Mouse (Mus musculus) kidney, embryonic 15.5 days (tissue): ENCODE measurements around the gene Prkci. TPM values are rescaled to one million over a fixed set of nuclear protein-coding genes. Genes with fewer than 3 reads are reported as not detected.

ENCODE experiments used
- ATAC-seq: fragments of 200-750 bp; cut with Nextera tagmentation; replicated peaks from 2 replicates; pipeline ENCODE4 v1.8.0; 2017; ENCODE audit warnings: moderate TSS enrichment; ENCODE audit not compliant: low FRiP score
- H3K27ac ChIP-seq: fragments of 300-500 bp; sonication (generic); 2 replicates; pipeline ENCODE4 v1.5.1; 2015; ENCODE audit warnings: mild to moderate bottlenecking, inconsistent platforms
- H3K27me3 ChIP-seq: fragments of 300-500 bp; sonication (generic); 2 replicates; pipeline ENCODE4 v1.6.1; 2015; ENCODE audit warnings: inconsistent platforms
- H3K36me3 ChIP-seq: fragments of 300-500 bp; sonication (generic); 2 replicates; pipeline ENCODE4 v1.6.1; 2015; ENCODE audit warnings: inconsistent platforms
- H3K4me1 ChIP-seq: fragments of 300-500 bp; sonication (generic); 2 replicates; pipeline ENCODE4 v1.6.1; 2015; ENCODE audit warnings: inconsistent platforms
- H3K4me2 ChIP-seq: fragments of 300-500 bp; sonication (generic); 2 replicates; pipeline ENCODE4 v1.6.1; 2015; ENCODE audit warnings: moderate library complexity, mild to moderate bottlenecking, inconsistent platforms
- H3K4me3 ChIP-seq: fragments of 300-500 bp; sonication (generic); replicated peaks from 2 replicates; pipeline ENCODE4 v1.5.1; 2015; ENCODE audit warnings: mild to moderate bottlenecking, inconsistent platforms
- H3K9ac ChIP-seq: fragments of 300-500 bp; sonication (generic); 2 replicates; pipeline ENCODE4 v1.6.1; 2015; ENCODE audit warnings: mild to moderate bottlenecking, inconsistent platforms
- H3K9me3 ChIP-seq: fragments of 300-500 bp; sonication (generic); replicated peaks from 2 replicates; pipeline ENCODE4 v1.6.1; 2016; ENCODE audit warnings: inconsistent platforms
- WGBS: fragments of 180-500 bp; shearing (Covaris S2); methylation state at CpG from one replicate; pipeline ENCODE4 v1.1.7; 2015; ENCODE audit warnings: mixed read lengths; 5-methylcytosine and 5-hydroxymethylcytosine counted together
- polyA plus RNA-seq: library from polyadenylated mRNA; unstranded; fragments of >200 nt; fragmentation: Nextera tagmentation; extraction: Ambion mirVana; gene quantifications from 2 replicates; pipeline ENCODE4 v1.2.1, GENCODE M21; 2015

The Prkci gene
- polyA plus RNA-seq, 1 experiment from 2014 or later = 40.5 TPM

- H3K9me3 ChIP-seq = no peaks in the 10 kb centered on the region
- peaks cover 51% of the 10 kb centered on the region for H3K4me1 ChIP-seq
- H3K9ac ChIP-seq = no peak overlapping the region
- H3K4me2 ChIP-seq = no peak overlapping the region
- ATAC-seq = no peak
- 79% methylated on average over 4 of the region's 4 CpGs for WGBS
- H3K4me3 ChIP-seq = no peak overlapping the region
- no peak overlapping the region for H3K27ac ChIP-seq
- no peaks in the 10 kb centered on the region for H3K27me3 ChIP-seq
- peaks cover 18% of the 10 kb centered on the region for H3K36me3 ChIP-seq
Observed at GRCm38 (mm10) chr3:31020656-31021055, 25.1 kb downstream of the Prkci start.

DNA sequence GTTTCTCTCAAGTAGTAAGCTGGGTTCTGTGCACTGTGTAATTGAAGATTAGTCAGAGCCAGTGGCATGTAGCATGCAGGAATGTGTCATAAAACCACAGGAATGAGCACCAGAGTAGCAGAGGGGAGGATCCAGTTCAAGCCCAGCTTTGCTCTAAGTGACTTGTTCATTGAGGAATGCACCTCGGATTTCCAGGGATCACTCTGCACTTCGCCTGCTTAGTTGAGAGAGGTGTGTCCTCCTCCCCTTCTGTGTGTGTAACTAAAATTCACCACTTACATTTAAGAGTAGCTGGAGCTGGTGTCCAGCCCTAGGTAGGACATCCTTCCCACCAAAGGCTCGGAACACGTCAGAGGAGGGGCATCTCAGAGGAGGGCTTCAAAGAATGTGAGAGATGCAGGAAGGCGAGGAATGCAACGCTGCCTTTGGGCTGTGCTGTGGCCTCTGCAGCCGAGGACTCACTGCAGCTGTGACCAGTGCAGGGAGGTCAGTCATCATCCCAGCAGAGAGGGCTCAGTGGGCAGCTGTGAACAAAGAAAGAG is 27.4 kb downstream of the Prkci start:
- 18% methylated on average over 7 of the region's 7 CpGs for WGBS
- H3K27ac ChIP-seq = peak overlapping the region; percentile 89
- H3K4me1 ChIP-seq = peaks cover 29% of the 10 kb centered on the region
- no peak overlapping the region for H3K4me3 ChIP-seq
- H3K9me3 ChIP-seq = no peaks in the 10 kb centered on the region
- no peak overlapping the region for H3K9ac ChIP-seq
- no peaks in the 10 kb centered on the region for H3K27me3 ChIP-seq
- peak; percentile 83 for ATAC-seq
- H3K36me3 ChIP-seq = peaks cover 29% of the 10 kb centered on the region
- peak overlapping the region; percentile 32 for H3K4me2 ChIP-seq

DNA sequence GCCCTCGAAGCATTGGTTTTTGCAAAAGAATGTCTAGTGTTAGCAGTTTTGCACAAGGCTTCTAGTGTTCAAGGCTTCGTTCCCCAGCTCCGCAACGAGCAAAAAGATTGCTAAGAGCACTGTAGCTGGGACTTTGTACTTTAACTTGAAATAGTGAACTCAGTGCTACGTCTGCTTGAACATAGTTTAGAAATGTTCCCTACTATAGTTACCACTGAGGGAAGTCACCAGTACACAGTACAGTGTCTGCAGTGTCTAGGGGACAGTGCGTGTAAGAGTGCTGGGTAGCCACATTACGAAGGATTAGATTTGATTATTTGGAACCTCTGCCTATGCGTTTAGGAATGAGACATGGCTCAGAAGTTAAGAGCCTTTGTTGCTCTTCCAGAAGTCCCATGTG is 32.2 kb downstream of the Prkci start:
- Histone ChIP-seq H3K27me3 (no peaks in the 10 kb centered on the region), H3K4me3 (no peak overlapping the region), H3K36me3 (peaks cover 33% of the 10 kb centered on the region), H3K4me1 (peaks cover 17% of the 10 kb centered on the region), H3K4me2 (no peak overlapping the region), H3K9ac (no peak overlapping the region), H3K9me3 (no peaks in the 10 kb centered on the region), H3K27ac (no peak overlapping the region)
- no peak for ATAC-seq
- WGBS = 91% methylated on average over 8 of the region's 8 CpGs

DNA sequence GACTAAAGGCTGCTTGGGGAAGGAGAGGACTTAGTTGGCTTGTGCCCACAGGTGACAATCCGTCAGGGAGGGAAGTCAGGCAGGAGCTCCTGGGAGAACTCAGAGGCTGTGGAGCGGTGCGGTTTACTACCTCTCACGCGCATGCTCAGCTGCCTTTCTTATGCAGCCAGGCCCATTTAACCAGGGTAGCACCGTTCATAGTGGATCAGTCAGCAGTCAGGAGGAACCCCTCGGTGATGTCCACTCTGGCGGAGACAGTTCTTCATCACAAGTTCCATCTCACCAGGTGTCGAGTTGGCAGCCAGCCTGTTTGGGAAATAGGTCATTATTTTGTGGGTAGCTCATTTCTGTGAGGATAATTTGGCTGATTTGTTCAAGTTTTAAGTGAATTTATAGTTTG is 36.1 kb downstream of the Prkci start:
- H3K27me3 ChIP-seq = no peaks in the 10 kb centered on the region
- WGBS = 90% methylated on average over 9 of the region's 9 CpGs
- H3K4me2 ChIP-seq = no peak overlapping the region
- H3K36me3 ChIP-seq = peaks cover 46% of the 10 kb centered on the region
- ATAC-seq = no peak
- H3K4me1 ChIP-seq = no peaks in the 10 kb centered on the region
- H3K27ac ChIP-seq = no peak overlapping the region
- no peak overlapping the region for H3K9ac ChIP-seq
- no peaks in the 10 kb centered on the region for H3K9me3 ChIP-seq
- H3K4me3 ChIP-seq = no peak overlapping the region

DNA sequence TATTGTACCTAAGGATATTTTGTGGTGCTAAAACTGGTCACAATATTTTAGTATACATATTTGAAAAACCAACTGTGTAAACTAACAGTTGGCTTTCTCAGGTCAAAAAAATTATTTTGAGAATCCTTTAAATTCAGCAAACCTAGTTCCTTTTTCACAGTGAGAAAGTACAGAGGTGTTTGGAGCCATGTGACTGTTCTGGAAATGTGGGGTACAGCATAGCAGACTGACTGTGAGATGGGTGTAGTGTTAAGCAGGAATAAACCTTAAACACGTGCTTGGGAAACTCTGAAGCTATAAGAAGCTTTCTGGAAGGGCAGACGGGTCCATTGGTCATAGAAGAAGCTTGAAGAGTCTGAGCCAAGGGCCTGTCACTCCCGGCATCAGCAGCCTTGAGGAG is 38.1 kb downstream of the Prkci start:
- H3K4me1 ChIP-seq = no peaks in the 10 kb centered on the region
- peaks cover 57% of the 10 kb centered on the region for H3K36me3 ChIP-seq
- H3K9me3 ChIP-seq = no peaks in the 10 kb centered on the region
- H3K4me2 ChIP-seq = no peak overlapping the region
- ATAC-seq = no peak
- WGBS = 85% methylated on average over 3 of the region's 3 CpGs
- no peak overlapping the region for H3K27ac ChIP-seq
- no peaks in the 10 kb centered on the region for H3K27me3 ChIP-seq
- H3K4me3 ChIP-seq = no peak overlapping the region
- H3K9ac ChIP-seq = no peak overlapping the region

DNA sequence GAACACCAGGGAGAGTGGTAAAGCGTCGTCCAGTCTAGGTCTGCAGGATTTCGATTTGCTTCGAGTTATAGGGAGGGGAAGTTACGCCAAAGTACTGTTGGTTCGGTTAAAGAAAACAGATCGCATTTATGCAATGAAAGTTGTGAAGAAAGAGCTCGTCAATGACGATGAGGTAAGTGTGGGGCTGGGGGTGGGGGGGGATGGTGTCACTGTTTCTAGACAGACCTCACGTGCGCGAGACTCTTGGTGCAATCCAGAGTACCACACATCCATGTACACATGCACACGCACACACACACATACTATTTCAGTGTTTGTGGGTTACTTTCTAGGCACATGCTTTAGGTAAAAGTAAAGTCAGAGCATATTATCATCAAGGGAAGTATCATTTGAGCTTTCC is 42.3 kb downstream of the Prkci start:
- no peak for ATAC-seq
- no peak overlapping the region for H3K9ac ChIP-seq
- H3K9me3 ChIP-seq = no peaks in the 10 kb centered on the region
- WGBS = 91% methylated on average over 13 of the region's 13 CpGs
- no peak overlapping the region for H3K4me2 ChIP-seq
- no peak overlapping the region for H3K27ac ChIP-seq
- peaks cover 73% of the 10 kb centered on the region for H3K36me3 ChIP-seq
- no peaks in the 10 kb centered on the region for H3K27me3 ChIP-seq
- no peak overlapping the region for H3K4me3 ChIP-seq
- no peaks in the 10 kb centered on the region for H3K4me1 ChIP-seq

DNA sequence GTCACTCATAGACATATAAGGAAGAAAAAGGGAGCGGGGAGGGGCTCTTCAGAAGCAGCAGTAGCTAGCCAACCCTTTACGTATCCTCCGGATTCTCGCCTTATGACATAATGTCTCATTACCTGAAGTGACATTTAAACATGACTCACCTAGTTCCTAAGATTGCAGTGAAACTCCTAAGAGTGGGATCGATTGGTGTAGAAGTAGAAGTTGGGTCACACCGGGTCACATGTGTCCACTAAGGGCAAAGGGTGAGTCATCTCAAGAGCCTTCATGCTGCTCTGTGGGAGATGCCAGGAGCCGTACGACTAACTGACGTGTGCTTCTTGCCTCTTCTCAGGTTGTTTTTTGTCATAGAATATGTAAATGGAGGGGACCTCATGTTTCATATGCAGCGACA is 43.1 kb downstream of the Prkci start:
- Histone ChIP-seq H3K9ac (no peak overlapping the region), H3K27me3 (no peaks in the 10 kb centered on the region), H3K4me2 (no peak overlapping the region), H3K9me3 (no peaks in the 10 kb centered on the region), H3K4me3 (no peak overlapping the region), H3K4me1 (no peaks in the 10 kb centered on the region), H3K27ac (no peak overlapping the region), H3K36me3 (peaks cover 73% of the 10 kb centered on the region)
- 92% methylated on average over 10 of the region's 10 CpGs for WGBS
- ATAC-seq = no peak

GRCm38 (mm10) chr3:31042992-31043391 is 47.4 kb downstream of the Prkci start:
- WGBS = 89% methylated on average over 2 of the region's 2 CpGs
- no peaks in the 10 kb centered on the region for H3K27me3 ChIP-seq
- H3K27ac ChIP-seq = no peak overlapping the region
- H3K4me1 ChIP-seq = no peaks in the 10 kb centered on the region
- no peak overlapping the region for H3K4me3 ChIP-seq
- no peaks in the 10 kb centered on the region for H3K9me3 ChIP-seq
- no peak overlapping the region for H3K4me2 ChIP-seq
- ATAC-seq = no peak
- peaks cover 68% of the 10 kb centered on the region for H3K36me3 ChIP-seq
- H3K9ac ChIP-seq = no peak overlapping the region

- H3K4me2 ChIP-seq = no peak overlapping the region
- no peaks in the 10 kb centered on the region for H3K27me3 ChIP-seq
- no peak overlapping the region for H3K9ac ChIP-seq
- H3K9me3 ChIP-seq = no peaks in the 10 kb centered on the region
- peaks cover 70% of the 10 kb centered on the region for H3K36me3 ChIP-seq
- ATAC-seq = no peak
- no peak overlapping the region for H3K27ac ChIP-seq
- 66% methylated on average over 3 of the region's 3 CpGs for WGBS
- H3K4me1 ChIP-seq = no peaks in the 10 kb centered on the region
- no peak overlapping the region for H3K4me3 ChIP-seq
Observed at GRCm38 (mm10) chr3:31047263-31047662, 51.7 kb downstream of the Prkci start.

DNA sequence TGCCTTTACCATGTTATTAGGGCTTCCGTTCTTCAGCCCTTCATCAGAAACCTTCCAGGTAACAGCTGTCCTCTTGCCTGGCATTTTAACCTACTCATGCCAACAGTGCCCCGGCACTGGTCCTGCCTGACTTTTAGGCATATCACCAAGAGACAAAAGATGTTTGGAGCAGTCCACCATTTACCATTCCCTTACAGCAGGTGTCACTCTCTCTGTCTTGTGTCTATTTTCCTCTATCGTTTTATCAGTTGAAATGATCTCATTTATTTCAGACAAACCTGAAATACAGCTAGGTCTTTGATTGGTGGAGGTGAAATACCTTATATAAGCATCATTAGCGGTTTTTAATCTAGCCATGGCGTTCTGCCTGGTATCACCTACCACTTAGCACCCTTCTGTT is 53.5 kb downstream of the Prkci start:
- Histone ChIP-seq H3K4me1 (no peaks in the 10 kb centered on the region), H3K4me3 (no peak overlapping the region), H3K9ac (no peak overlapping the region), H3K36me3 (peaks cover 61% of the 10 kb centered on the region), H3K9me3 (no peaks in the 10 kb centered on the region), H3K27me3 (no peaks in the 10 kb centered on the region), H3K27ac (no peak overlapping the region), H3K4me2 (no peak overlapping the region)
- ATAC-seq = no peak
- 86% methylated on average over 5 of the region's 5 CpGs for WGBS

GRCm38 (mm10) chr3:31050375-31050774 is 54.8 kb downstream of the Prkci start:
- no peak overlapping the region for H3K27ac ChIP-seq
- 82% methylated on average over 7 of the region's 7 CpGs for WGBS
- no peak overlapping the region for H3K4me3 ChIP-seq
- H3K27me3 ChIP-seq = no peaks in the 10 kb centered on the region
- no peak overlapping the region for H3K4me2 ChIP-seq
- ATAC-seq = no peak
- no peak overlapping the region for H3K9ac ChIP-seq
- no peaks in the 10 kb centered on the region for H3K4me1 ChIP-seq
- H3K36me3 ChIP-seq = peaks cover 54% of the 10 kb centered on the region
- no peaks in the 10 kb centered on the region for H3K9me3 ChIP-seq

GRCm38 (mm10) chr3:31051730-31052129 is 56.2 kb downstream of the Prkci start:
- H3K4me2 ChIP-seq = no peak overlapping the region
- H3K27me3 ChIP-seq = no peaks in the 10 kb centered on the region
- 84% methylated on average over 9 of the region's 9 CpGs for WGBS
- H3K36me3 ChIP-seq = peaks cover 54% of the 10 kb centered on the region
- no peak overlapping the region for H3K4me3 ChIP-seq
- ATAC-seq = no peak
- no peak overlapping the region for H3K27ac ChIP-seq
- no peaks in the 10 kb centered on the region for H3K9me3 ChIP-seq
- no peaks in the 10 kb centered on the region for H3K4me1 ChIP-seq
- no peak overlapping the region for H3K9ac ChIP-seq

DNA sequence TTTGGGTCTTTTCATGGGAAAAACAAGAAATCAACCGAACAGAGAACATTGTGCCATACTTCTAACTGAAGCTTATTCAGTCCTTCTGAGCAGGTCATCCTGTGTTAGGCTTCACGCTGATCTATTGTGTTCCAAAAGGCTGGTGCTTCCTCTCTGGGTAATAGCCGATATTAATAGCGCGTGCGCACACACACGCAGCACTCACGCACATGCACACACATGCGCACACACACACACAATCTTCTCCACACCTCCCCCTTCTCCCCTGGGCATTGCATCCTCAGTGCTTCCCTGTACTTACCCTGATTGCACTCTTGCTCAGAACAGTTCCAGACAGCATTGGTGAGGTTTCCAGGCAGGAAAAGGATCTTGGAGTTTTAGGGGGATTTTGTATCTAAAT is 57.6 kb downstream of the Prkci start:
- ATAC-seq = no peak
- Histone ChIP-seq H3K9me3 (no peaks in the 10 kb centered on the region), H3K4me1 (no peaks in the 10 kb centered on the region), H3K4me2 (no peak overlapping the region), H3K4me3 (no peak overlapping the region), H3K9ac (no peak overlapping the region), H3K27me3 (no peaks in the 10 kb centered on the region), H3K36me3 (peaks cover 42% of the 10 kb centered on the region), H3K27ac (no peak overlapping the region)
- WGBS = 91% methylated on average over 9 of the region's 9 CpGs
